Mouse (Mus musculus): ENCODE measurements around the gene Cnep1r1. TPM values are rescaled to one million over a fixed set of nuclear protein-coding genes. Genes with fewer than 3 reads are reported as not detected.
A peak's percentile ranks its signal among the peaks of the same experiment; 100 is the strongest.

Cnep1r1 gene
- total RNA-seq (2015) (67.0 and 74.5 TPM in 2 replicates), total RNA-seq (2017) (13.8 and 17.6 TPM in 2 replicates)

GRCm38 (mm10) chr8:88118456-88119036 lies at the start of gene Cnep1r1:
Gene Cnep1r1 (plus strand): TSS chr8:88118769.
- peak; percentile 99 for ATAC-seq (ENCODE audit: poor library complexity, severe bottlenecking)

- no peak for ATAC-seq (ENCODE audit: poor library complexity, severe bottlenecking)
Observed at GRCm38 (mm10) chr8:88082183-88082582, 36.4 kb upstream of the Cnep1r1 start.

DNA sequence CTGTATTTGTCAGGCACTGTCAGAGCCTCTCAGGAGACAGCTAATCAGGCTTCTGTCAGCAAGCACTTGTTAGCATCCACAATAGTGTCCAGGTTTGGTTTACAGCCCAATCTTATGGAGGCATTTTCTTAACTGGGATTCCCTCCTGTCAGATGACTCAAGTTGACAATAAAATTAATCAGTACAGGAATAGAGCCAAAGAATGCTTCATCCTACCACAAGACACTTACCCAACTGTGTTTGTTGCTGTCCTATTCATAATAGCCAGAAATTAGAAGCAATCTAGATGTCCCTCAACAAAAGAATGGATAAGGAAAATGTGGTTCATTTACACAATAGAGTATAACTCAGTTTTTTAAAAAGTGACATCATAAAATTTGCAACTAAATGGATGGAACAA lies 30.6 kb upstream of the Cnep1r1 start:
- ATAC-seq (ENCODE audit: poor library complexity, severe bottlenecking), result no peak

DNA sequence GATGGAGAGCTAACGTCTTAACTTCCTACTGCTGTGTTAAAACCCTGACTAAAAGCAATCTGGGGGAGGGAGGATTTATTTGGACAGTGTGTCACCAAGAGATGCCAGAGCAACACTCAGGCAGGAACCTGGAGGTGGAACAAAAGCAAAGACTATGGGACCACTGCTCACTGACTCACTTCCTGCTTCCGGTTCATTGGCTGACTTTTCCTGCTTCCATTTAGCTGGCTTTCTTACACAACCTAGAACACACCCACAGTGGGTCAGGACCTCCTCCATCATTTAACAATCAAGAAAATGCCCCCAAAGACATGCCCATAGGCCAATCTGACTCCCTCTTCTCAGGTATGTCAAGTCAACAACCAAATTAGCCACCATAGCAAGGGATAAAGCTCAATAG lies 26.9 kb upstream of the Cnep1r1 start:
- no peak for ATAC-seq (ENCODE audit: poor library complexity, severe bottlenecking)

- ATAC-seq (ENCODE audit: poor library complexity, severe bottlenecking), result no peak
Observed at GRCm38 (mm10) chr8:88093367-88093766, 25.2 kb upstream of the Cnep1r1 start.

DNA sequence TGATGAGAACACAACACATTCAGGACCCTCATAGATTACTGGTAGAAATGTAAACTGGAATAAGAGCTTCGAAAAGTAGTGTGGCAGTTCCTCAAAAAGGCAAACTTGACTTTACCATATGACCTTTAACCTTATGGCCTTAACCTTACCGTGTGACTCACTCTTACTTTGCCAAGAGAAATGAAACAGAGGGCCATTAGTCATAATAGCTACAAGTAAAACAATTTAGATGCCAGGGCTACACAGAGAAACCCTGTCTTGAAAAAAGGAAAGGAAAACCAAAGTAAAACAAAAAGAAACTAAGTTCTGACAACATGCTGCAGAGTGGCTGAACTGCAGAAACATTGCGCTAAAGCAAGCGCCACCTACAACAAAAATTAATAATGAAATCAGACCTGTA lies 19.7 kb upstream of the Cnep1r1 start:
- ATAC-seq (ENCODE audit: poor library complexity, severe bottlenecking), result no peak

DNA sequence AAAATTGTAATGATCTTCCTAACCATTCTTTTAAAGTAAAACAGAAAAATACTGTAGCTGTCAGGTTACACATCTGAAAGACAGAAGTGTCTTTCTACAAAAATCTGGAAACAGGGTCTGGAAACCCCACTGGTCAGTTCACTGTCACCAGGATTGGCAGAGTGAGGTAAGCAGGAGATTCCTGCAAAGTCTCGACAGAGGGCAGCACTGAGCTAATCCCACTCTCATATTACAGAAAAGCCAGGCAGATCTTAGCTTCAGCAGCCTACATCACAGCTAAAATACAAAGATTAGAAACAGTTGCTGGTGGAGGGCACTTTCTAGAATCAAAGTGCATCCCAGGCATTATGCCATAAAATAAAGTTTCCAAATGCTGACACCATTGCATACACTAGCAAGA lies 19.0 kb upstream of the Cnep1r1 start:
- ATAC-seq (ENCODE audit: poor library complexity, severe bottlenecking), result peak; percentile 68

- ATAC-seq (ENCODE audit: poor library complexity, severe bottlenecking), result no peak
Observed at GRCm38 (mm10) chr8:88109241-88109640, 9.3 kb upstream of the Cnep1r1 start.

DNA sequence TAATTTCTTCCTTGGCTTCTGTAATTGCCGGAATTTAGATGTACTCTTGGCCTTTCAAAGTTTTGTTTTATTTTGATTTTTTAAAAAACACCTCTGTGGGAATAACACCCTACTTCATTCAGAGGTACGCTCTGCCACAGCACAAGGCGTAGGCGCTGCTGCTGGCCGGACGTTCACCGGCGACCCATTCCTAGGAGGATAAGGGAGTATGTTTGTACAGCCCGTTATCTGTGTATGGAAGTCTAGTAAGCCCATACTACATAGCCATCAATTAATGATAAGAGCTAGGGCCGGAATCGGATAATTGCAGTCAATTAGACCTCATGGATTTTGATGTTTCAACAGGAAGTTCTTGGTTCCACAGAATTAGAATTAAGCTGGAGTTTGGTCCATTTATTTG lies 507 bp downstream of the Cnep1r1 start:
- ATAC-seq (ENCODE audit: poor library complexity, severe bottlenecking), result no peak

DNA sequence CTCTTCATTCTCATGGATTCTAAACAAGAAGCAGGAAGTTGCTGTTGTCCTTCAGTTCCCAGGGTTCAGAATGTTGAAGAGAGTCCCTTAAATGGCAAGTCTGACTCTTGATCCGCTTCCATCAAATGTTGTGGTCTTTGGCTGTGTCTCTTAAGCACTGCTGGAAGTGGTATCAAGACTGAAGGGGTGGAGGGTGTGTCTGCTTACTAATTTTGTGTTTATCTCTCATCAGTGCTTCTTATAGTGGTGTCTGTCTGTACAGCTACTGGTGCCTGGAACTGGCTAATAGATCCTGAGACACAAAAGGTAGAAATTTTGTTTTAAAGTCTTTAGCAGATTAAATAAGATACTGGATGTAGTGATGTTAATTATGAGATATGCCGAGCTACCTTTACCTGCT lies 6.3 kb downstream of the Cnep1r1 start:
- no peak for ATAC-seq (ENCODE audit: poor library complexity, severe bottlenecking)

GRCm38 (mm10) chr8:88129397-88129796 lies 10.8 kb downstream of the Cnep1r1 start:
- no peak for ATAC-seq (ENCODE audit: poor library complexity, severe bottlenecking)

GRCm38 (mm10) chr8:88130754-88131317 lies 12.3 kb downstream of the Cnep1r1 start:
- ATAC-seq (ENCODE audit: poor library complexity, severe bottlenecking), result no peak

DNA sequence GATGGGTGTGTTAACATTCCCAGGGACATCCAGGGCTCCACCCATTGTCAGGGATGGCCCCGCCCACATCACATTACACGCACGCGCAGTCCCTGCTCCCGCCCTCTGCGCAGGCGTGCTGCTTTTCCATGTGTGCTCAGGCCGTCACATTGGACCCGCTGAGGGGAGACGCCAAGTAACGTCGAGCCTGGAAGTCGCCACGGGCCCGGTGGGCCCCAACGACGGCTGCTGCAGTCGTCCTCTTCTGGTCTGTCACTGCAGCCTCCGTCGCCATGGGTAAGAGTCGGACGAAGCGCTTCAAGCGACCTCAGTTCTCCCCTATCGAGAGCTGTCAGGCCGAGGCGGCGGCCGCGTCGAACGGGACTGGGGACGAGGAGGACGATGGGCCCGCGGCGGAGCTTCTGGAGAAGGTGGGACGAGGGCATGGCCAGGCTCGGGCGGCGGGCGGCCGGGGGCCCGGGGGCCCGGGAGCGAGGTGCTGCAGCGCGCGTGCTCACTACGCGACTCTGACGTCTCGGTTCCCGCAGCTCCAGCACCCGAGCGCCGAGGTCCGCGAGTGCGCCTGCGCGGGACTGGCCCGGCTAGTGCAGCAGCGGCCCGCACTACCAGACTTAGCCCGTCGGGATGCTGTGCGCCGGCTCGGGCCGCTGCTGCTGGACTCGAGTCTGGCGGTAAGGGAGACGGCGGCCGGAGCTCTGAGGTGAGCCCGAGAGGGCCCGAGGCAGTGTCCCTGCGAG lies 19.3 kb downstream of the Cnep1r1 start, which contains the start of gene Heatr3:
Gene Heatr3 (plus strand): TSS at position 108 of the 737 bp plus-strand sequence.
- peak; percentile 86 for ATAC-seq (ENCODE audit: poor library complexity, severe bottlenecking)

- ATAC-seq (ENCODE audit: poor library complexity, severe bottlenecking), result no peak
Observed at GRCm38 (mm10) chr8:88139256-88139655, 20.7 kb downstream of the Cnep1r1 start.

DNA sequence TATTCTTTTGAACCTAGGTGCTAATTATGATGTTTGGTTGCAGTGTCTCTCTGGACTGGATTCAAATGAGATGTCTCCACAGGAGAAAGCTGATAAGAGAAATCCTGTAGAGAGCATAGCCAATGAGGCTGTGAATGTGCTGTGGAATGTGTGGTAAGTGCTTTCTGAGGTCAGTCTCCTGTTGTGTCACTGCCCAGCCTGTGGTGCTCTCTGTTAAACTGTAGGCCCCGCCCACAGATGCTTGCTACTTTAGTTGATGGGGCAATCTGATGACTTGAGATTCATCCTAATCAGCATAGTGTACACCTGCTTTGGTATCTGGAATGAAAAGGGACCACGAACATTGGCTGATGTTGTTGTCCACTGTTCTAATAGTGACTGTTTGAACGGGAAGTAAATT lies 23.1 kb downstream of the Cnep1r1 start:
- ATAC-seq (ENCODE audit: poor library complexity, severe bottlenecking), result peak; percentile 68

GRCm38 (mm10) chr8:88144041-88144440 lies 25.5 kb downstream of the Cnep1r1 start:
- ATAC-seq (ENCODE audit: poor library complexity, severe bottlenecking), result no peak

- no peak for ATAC-seq (ENCODE audit: poor library complexity, severe bottlenecking)
Observed at GRCm38 (mm10) chr8:88150910-88151371, 32.4 kb downstream of the Cnep1r1 start.

GRCm38 (mm10) chr8:88160237-88160995 lies 41.8 kb downstream of the Cnep1r1 start:
- no peak for ATAC-seq (ENCODE audit: poor library complexity, severe bottlenecking)

- ATAC-seq (ENCODE audit: poor library complexity, severe bottlenecking), result peak; percentile 98
Observed at GRCm38 (mm10) chr8:88161439-88161838, 42.9 kb downstream of the Cnep1r1 start.

GRCm38 (mm10) chr8:88175264-88175663 lies 56.7 kb downstream of the Cnep1r1 start:
- ATAC-seq (ENCODE audit: poor library complexity, severe bottlenecking), result peak; percentile 90

GRCm38 (mm10) chr8:88177291-88177690 lies 58.7 kb downstream of the Cnep1r1 start:
- ATAC-seq (ENCODE audit: poor library complexity, severe bottlenecking), result no peak
